Mouse (Mus musculus) heart, embryonic 11.5 days (tissue): ENCODE data around the gene Klhl22. TPM values are rescaled to one million over a fixed set of nuclear protein-coding genes. Genes with fewer than 3 reads are reported as not detected.

ENCODE experiments used
- ATAC-seq: fragments of 200-750 bp; cut with Nextera tagmentation; replicated peaks from 2 replicates; pipeline ENCODE4 v1.8.0; 2017; ENCODE audit warnings: moderate library complexity; ENCODE audit not compliant: insufficient number of reproducible peaks, low FRiP score, low TSS enrichment
- H3K27ac ChIP-seq: fragments of 300-500 bp; sonication (generic); 2 replicates; pipeline ENCODE4 v1.5.1; 2014; ENCODE audit warnings: mild to moderate bottlenecking, low read depth, low read length
- H3K27me3 ChIP-seq: fragments of 300-500 bp; sonication (generic); 2 replicates; pipeline ENCODE4 v1.6.1; 2014; ENCODE audit warnings: mild to moderate bottlenecking, low read length, mixed read lengths; ENCODE audit not compliant: control insufficient read depth, insufficient read depth
- H3K36me3 ChIP-seq: fragments of 300-500 bp; sonication (generic); 2 replicates; pipeline ENCODE4 v1.6.1; 2014; ENCODE audit warnings: mild to moderate bottlenecking, low read length, moderate library complexity, mixed read lengths; ENCODE audit not compliant: control insufficient read depth, insufficient read depth
- H3K4me1 ChIP-seq: fragments of 300-500 bp; sonication (generic); 2 replicates; pipeline ENCODE4 v1.6.1; 2014; ENCODE audit warnings: low read length; ENCODE audit not compliant: control insufficient read depth, insufficient read depth
- H3K4me2 ChIP-seq: fragments of 300-500 bp; sonication (generic); 2 replicates; pipeline ENCODE4 v1.6.1; 2014; ENCODE audit warnings: mild to moderate bottlenecking, moderate library complexity
- H3K4me3 ChIP-seq: fragments of 300-500 bp; sonication (generic); 2 replicates; pipeline ENCODE4 v1.5.1; 2014; ENCODE audit warnings: low read depth, low read length
- H3K9ac ChIP-seq: fragments of 300-500 bp; sonication (generic); 2 replicates; pipeline ENCODE4 v1.6.1; 2014; ENCODE audit warnings: mild to moderate bottlenecking, low read depth, low read length, moderate library complexity
- H3K9me3 ChIP-seq: fragments of 300-500 bp; sonication (generic); replicated peaks from 2 replicates; pipeline ENCODE4 v1.6.1; 2016; ENCODE audit warnings: low read length; ENCODE audit not compliant: control insufficient read depth
- WGBS: fragments of 180-500 bp; shearing (Covaris S2); extraction: QIAGEN DNeasy Blood & Tissue Kit; methylation state at CpG from one replicate; pipeline ENCODE4 v1.1.7; 2014; ENCODE audit not compliant: insufficient replicate concordance; 5-methylcytosine and 5-hydroxymethylcytosine counted together
- polyA plus RNA-seq: library from polyadenylated mRNA; unstranded; fragments of >200 nt; fragmentation: Nextera tagmentation; extraction: Ambion mirVana; gene quantifications from 2 replicates; pipeline ENCODE4 v1.2.1, GENCODE M21; 2014

The Klhl22 gene
- polyA plus RNA-seq, 1 experiment from 2014 or later, result 43.2 TPM

DNA sequence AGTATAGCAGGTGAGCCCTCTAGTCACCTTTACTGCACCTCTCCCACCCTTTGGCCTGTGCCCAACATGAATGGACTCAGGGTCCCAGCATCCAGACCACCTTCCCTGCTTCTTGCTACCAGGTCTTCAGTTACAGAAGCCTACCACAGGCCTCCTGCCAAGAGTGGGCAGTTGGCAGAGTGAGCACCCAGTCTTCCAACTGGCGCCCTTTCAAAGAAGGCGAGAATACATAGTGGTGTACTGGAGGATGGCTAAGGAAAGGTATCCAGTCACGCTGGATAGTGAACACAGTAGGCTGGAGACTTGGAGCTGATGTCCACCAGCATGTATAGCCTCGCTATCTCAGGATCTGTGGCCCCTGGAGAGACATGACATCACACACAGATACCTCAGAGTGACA, 34.6 kb downstream of the Klhl22 start:
- Histone ChIP-seq H3K27ac (no peak overlapping the region), H3K4me1 (peaks cover 16% of the 10 kb centered on the region), H3K9ac (no peak overlapping the region), H3K4me3 (no peak overlapping the region), H3K36me3 (peaks cover 9% of the 10 kb centered on the region), H3K9me3 (no peaks in the 10 kb centered on the region), H3K4me2 (no peak overlapping the region), H3K27me3 (peaks cover 33% of the 10 kb centered on the region)
- 79% methylated on average over 4 of the region's 4 CpGs for WGBS
- no peak for ATAC-seq

DNA sequence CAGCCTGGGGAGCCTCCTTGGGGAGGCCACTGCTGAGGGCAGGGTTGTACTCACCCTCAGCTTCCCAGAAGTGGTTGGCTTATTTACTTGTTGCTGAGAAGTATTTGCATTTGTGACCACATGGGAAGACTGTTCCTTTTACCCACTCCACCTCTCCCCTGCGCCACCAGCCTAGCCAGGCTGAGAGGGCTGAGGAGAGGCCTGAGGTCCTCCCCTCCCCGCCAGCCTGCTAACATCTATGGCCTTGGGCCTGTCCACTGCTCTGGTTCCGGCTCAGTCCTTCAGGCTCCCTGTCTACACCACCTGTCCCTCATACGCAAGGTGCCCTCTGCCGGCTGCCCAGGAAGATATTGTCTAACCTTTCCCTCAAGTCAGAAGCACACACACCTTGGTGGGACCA, 36.2 kb downstream of the Klhl22 start:
- peaks cover 4% of the 10 kb centered on the region; the same call in 1 of the 2 replicates for H3K36me3 ChIP-seq
- ATAC-seq, result no peak
- no peak overlapping the region for H3K27ac ChIP-seq
- no peak overlapping the region for H3K4me3 ChIP-seq
- peaks cover 41% of the 10 kb centered on the region for H3K27me3 ChIP-seq
- WGBS, result 50% methylated on average over 5 of the region's 5 CpGs
- no peak overlapping the region for H3K9ac ChIP-seq
- peaks cover 18% of the 10 kb centered on the region for H3K4me1 ChIP-seq
- no peaks in the 10 kb centered on the region for H3K9me3 ChIP-seq
- H3K4me2 ChIP-seq, result no peak overlapping the region

DNA sequence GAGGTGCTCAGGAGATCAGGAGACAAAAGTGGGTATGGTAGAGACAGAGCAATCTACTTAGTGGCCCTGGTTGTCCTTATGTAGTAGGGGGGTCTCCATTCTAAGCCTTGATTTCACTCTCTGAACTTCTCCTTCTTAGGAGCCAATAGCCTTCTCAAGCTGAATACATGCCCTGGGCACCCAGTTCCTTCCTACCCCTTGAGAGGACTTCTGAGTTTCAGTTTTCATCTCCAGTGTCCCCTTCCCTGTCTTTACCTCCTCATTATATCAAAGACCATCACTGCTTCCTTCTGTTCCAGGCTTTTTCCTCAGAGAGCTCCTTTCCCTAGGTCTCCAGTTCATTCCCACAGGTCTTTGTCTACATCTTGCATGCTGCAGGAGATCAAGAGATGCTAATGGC, 37.1 kb downstream of the Klhl22 start:
- no peak for ATAC-seq
- peak overlapping the region; percentile 60 for H3K4me3 ChIP-seq
- H3K4me2 ChIP-seq, result peak overlapping the region; percentile 80
- H3K4me1 ChIP-seq, result peaks cover 19% of the 10 kb centered on the region
- H3K9me3 ChIP-seq, result no peaks in the 10 kb centered on the region
- H3K27me3 ChIP-seq, result peaks cover 45% of the 10 kb centered on the region
- peak overlapping the region; percentile 23; the same call in 1 of the 2 replicates for H3K27ac ChIP-seq
- 0 out of 2 replicates have a peak, but pooled peaks cover 4% of the 10 kb centered on the region for H3K36me3 ChIP-seq
- H3K9ac ChIP-seq, result peak overlapping the region; percentile 83

DNA sequence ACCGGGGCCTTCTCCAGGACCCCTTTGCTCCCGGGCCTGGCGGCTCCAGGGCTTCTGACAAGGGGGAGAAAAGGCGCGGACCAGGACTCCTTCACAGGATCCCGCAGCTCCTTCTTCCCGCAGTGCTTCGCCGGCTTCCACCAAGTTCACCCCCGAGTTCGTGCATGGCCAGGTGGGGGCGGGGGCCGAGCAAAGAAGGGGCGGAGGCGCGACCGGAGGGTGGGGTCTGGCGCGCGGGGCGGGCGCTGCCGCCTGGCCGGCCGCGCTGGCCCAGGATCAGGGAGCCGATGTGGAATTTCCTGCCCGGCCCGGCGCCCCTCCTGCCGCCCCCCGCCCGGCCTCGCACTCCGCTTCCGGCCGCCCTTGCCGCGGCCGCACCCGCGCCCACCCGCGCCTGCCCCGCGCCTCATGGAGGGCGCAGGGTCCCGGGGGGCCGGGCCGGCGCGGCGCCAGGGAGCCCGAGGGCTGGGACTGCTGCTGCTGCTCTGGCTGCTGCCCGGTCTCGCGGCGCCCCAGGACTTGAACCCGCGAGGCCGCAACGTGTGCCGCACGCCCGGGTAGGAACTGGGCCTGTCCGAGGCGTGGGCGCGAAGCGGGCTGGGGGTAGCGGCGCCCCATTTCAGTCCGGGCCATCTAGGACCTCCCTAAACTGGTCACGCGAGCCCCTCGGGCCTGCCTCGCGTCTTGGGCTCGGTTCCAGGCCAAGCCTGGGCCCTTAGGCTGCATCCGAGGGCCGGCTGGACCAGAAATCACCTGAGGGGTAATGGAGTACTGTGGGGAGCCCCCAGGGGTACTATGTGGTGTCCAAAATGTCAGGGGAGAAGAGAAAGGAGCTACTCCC, 37.8 kb downstream of the Klhl22 start, which contains the start of gene Scarf2:
Gene Scarf2 (plus strand): TSS at position 312 of the 841 bp plus-strand sequence.
- peak within 1 kb of the TSS; percentile 60 for H3K4me3 ChIP-seq
- peak within 1 kb of the TSS; percentile 80 for H3K4me2 ChIP-seq
- 2% methylated on average over 59 of the region's 81 CpGs for WGBS
- peak; percentile 41 for ATAC-seq
- H3K4me1 ChIP-seq, result peaks cover 22% of the 10 kb centered on the region
- no peaks in the 10 kb centered on the region for H3K9me3 ChIP-seq
- H3K9ac ChIP-seq, result peak within 1 kb of the TSS; percentile 83
- H3K27ac ChIP-seq, result peak within 1 kb of the TSS; percentile 81
- peaks cover 52% of the 10 kb centered on the region for H3K27me3 ChIP-seq
- 0 out of 2 replicates have a peak, but pooled peaks cover 4% of the 10 kb centered on the region for H3K36me3 ChIP-seq

DNA sequence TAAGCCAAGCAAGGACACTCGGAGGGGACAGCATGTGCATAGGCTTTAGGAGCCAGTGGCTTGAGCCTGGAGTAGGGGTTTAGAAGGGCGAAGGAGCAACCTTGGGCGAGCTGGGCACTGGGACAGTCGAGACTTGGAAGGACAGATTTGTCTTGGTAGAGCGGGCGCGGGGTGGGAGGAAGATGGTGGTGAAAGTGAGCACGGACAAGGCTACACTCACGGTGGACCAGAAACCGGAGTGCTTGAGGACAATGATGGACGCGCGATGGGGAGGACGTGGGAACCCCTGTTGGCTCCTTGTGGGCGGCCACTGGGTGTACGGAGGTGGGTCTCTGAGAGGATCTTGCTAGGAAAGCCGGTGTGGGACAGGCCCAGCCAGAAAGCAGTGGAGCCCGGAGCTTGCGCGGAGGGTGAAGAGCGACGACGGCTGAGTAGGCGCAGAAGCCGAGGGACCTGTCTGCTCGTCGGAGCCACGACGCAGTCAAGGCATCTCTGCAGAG, 38.4 kb downstream of the Klhl22 start:
- peaks cover 29% of the 10 kb centered on the region for H3K4me1 ChIP-seq
- peak overlapping the region; percentile 81 for H3K27ac ChIP-seq
- no peaks in the 10 kb centered on the region for H3K9me3 ChIP-seq
- H3K27me3 ChIP-seq, result peaks cover 59% of the 10 kb centered on the region
- 6% methylated on average over 29 of the region's 29 CpGs for WGBS
- 0 out of 2 replicates have a peak, but pooled peaks cover 4% of the 10 kb centered on the region for H3K36me3 ChIP-seq
- peak overlapping the region; percentile 80 for H3K4me2 ChIP-seq
- H3K4me3 ChIP-seq, result peak overlapping the region; percentile 60
- ATAC-seq, result no peak; the same call in 1 of the 2 replicates
- peak overlapping the region; percentile 83 for H3K9ac ChIP-seq

DNA sequence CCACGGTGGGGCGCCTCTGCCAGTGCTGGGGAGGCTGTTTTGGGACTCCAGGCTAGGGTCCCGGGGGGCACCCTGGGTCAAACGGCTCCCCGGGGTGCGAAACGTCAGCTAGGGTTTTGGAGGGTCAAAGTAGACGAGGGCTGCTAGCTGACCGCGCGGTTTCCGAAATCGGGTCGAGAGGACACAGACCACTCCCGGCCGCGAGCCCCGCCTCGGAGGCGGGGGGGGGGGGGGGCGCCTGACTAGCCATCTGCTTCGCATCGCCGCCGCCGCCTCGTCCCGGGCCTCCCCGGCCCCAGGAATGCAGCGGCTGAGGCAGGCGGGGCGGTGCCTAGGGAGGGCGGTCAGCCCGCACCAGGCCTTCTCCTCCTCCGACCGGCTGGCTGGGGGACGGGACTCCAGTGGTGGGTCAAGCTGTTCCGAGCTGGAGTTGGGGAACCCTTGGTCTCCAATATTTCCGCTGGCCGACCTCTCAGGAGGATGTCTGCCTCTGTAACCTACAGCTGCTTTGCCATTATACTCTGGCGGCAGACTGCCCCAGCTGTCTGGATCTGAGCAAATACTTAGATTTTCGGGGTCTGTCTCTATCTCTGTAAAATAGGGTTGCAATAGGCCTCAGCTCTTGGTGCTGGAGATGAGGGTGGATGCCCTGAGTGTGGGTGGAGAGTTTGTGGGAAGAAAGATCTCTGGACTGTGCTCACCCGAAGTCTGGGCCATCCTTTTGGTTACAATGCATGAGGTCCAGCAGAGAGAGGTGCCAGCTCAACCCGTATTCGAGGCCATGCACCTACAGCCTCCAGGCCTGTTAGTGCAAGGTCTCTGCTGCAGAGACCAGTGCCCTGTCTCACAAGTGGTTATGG, 39.1 kb downstream of the Klhl22 start:
- Histone ChIP-seq H3K36me3 (0 out of 2 replicates have a peak, but pooled peaks cover 4% of the 10 kb centered on the region), H3K9ac (peak overlapping the region; percentile 83), H3K4me2 (peak overlapping the region; percentile 80), H3K4me1 (peaks cover 36% of the 10 kb centered on the region), H3K9me3 (no peaks in the 10 kb centered on the region), H3K27me3 (peaks cover 66% of the 10 kb centered on the region), H3K4me3 (peak overlapping the region; percentile 60), H3K27ac (peak overlapping the region; percentile 81)
- WGBS, result 3% methylated on average over 38 of the region's 45 CpGs
- no peak; the same call in 1 of the 2 replicates for ATAC-seq

DNA sequence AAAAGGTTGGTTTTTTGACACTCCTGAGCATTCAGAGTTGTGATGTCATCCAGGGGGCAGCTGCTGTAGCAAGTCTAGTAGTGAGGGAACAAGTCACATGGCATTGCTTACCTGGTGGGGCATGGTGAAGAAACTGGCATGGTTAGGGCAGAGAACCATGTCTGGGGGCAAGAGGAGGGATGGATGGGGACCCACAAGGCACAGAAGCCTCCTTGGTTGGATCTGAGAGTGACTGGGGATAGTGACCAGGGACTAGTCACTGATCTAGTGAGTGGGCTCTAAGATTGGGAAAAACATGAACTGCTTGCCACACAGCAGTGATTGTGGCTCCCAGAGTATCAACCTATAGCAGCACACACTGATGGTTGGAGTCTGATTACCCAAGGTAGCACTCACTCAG, 40.2 kb downstream of the Klhl22 start:
- Histone ChIP-seq H3K4me3 (peak overlapping the region; percentile 60; the same call in 1 of the 2 replicates), H3K9ac (no peak overlapping the region), H3K4me2 (no peak overlapping the region)

DNA sequence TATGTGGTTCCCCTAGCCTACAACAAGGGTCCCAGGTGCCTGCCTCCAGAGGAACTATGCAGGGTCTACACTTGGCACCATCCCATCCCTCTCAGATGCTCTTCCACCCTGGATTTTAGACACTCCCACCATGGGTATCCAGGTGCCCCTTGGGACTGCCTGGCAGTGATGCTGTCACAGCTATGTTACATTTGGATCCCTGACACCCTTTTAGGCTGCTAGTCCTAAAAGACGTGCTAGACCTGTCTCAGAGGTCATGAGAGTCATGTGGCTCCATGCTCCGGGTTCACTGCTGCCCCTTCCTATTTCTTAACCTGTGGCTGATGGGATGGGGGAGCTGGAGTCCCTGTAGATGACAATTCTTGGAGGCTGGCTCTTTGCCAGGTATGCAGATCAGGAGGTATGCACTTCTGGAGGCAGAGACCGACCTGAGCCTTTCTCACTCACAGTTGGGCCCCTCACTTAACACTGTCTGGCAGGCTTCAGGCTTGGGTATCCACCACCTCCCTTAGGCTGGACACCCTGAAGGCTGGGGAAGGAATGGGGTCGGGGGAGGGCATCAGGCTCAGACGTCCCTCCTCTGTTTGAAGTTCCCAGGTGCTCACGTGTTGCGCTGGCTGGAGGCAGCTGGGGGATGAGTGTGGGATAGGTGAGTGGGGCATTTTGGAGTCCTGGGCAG, 42.5 kb downstream of the Klhl22 start:
- peak overlapping the region; percentile 25; the same call in 1 of the 2 replicates for H3K4me3 ChIP-seq
- no peaks in the 10 kb centered on the region for H3K9me3 ChIP-seq
- H3K9ac ChIP-seq, result no peak overlapping the region
- H3K27ac ChIP-seq, result no peak overlapping the region
- H3K4me2 ChIP-seq, result peak overlapping the region; percentile 74
- no peak for ATAC-seq
- peaks cover 83% of the 10 kb centered on the region for H3K27me3 ChIP-seq
- H3K36me3 ChIP-seq, result no peaks in the 10 kb centered on the region
- H3K4me1 ChIP-seq, result peaks cover 49% of the 10 kb centered on the region
- WGBS, result 8% methylated on average over 7 of the region's 7 CpGs

More for the DNA sequence above, 40.2 kb downstream of the Klhl22 start:
- H3K4me1 ChIP-seq, result peaks cover 44% of the 10 kb centered on the region
- ATAC-seq, result no peak
- no peak overlapping the region for H3K27ac ChIP-seq
- no peaks in the 10 kb centered on the region for H3K9me3 ChIP-seq
- H3K27me3 ChIP-seq, result peaks cover 72% of the 10 kb centered on the region
- H3K36me3 ChIP-seq, result no peaks in the 10 kb centered on the region
